Mouse (Mus musculus) CH12.LX (cell line): ENCODE measurements around the gene Tgfbr3. TPM values are rescaled to one million over a fixed set of nuclear protein-coding genes. Genes with fewer than 3 reads are reported as not detected.

Source experiments
- DNase-seq: peaks from one replicate; pipeline ENCODE4 v3.0.0-alpha.2; 2013; ENCODE audit errors: extremely low read depth
- H3K27ac ChIP-seq: 2 replicates; pipeline ENCODE4 v1.5.1; 2012; ENCODE audit warnings: low read depth, mild to moderate bottlenecking, control low read depth, moderate library complexity; ENCODE audit not compliant: insufficient read depth
- H3K27me3 ChIP-seq: replicated peaks from 2 replicates; pipeline ENCODE3; 2012; ENCODE audit warnings: inconsistent platforms
- H3K36me3 ChIP-seq, 2 experiments: replicated peaks in 1 of 2; 2 replicates each; pipeline versions ENCODE3 to v1.6.1; 2012; ENCODE audit warnings: inconsistent platforms in 1 of 2, low read length in 1 of 2, mild to moderate bottlenecking in 1 of 2, mixed read lengths in 1 of 2, moderate library complexity in 1 of 2; ENCODE audit not compliant: control insufficient read depth in 1 of 2, insufficient read depth in 1 of 2
- H3K4me1 ChIP-seq, 2 experiments: 2 replicates each; pipeline ENCODE4 v1.6.1; 2012; ENCODE audit warnings: inconsistent platforms in 1 of 2, moderate library complexity in 1 of 2; ENCODE audit not compliant: insufficient read depth in 2 of 2, control insufficient read depth in 1 of 2
- H3K4me2 ChIP-seq: 2 replicates; pipeline ENCODE4 v1.6.1; 2012; ENCODE audit warnings: low read depth, mild to moderate bottlenecking, control low read depth; ENCODE audit not compliant: poor library complexity, insufficient read depth, severe bottlenecking
- H3K4me3 ChIP-seq, 3 experiments: fragments of 150-350 bp in 1 of 3; sonication (generic) in 1 of 3; replicated peaks in 1 of 3; 2 replicates each; pipeline versions ENCODE3 to v1.5.1; 2011 to 2012; ENCODE audit warnings: low read depth in 2 of 3, low read length in 2 of 3, mild to moderate bottlenecking in 2 of 3, moderate library complexity in 2 of 3, control low read depth in 1 of 3, improper control_type of control experiment in 1 of 3, inconsistent platforms in 1 of 3, mixed read lengths in 1 of 3; ENCODE audit not compliant: poor library complexity in 1 of 3
- H3K79me2 ChIP-seq: replicated peaks from 2 replicates; pipeline ENCODE4 v1.6.1; 2012; ENCODE audit warnings: mild to moderate bottlenecking, moderate library complexity; ENCODE audit not compliant: control insufficient read depth, poor library complexity, insufficient read depth, severe bottlenecking; ENCODE audit errors: extremely low read depth
- H3K9ac ChIP-seq: 2 replicates; pipeline ENCODE4 v1.6.1; 2012; ENCODE audit warnings: low read depth, mild to moderate bottlenecking, control low read depth, moderate library complexity; ENCODE audit not compliant: insufficient read depth
- H3K9me3 ChIP-seq: replicated peaks from 2 replicates; pipeline ENCODE3; 2012; ENCODE audit warnings: low read length, inconsistent platforms, mixed read lengths
- BHLHE40 ChIP-seq: IDR thresholded peaks from 2 replicates; pipeline ENCODE4 v1.6.1; 2011; ENCODE audit warnings: mild to moderate bottlenecking, low read depth, low read length, improper control_type of control experiment
- CHD1 ChIP-seq: IDR thresholded peaks from 2 replicates; pipeline ENCODE4 v1.6.1; 2012; ENCODE audit warnings: low read depth, low read length, improper control_type of control experiment, inconsistent platforms
- CHD2 ChIP-seq: IDR thresholded peaks from 2 replicates; pipeline ENCODE4 v1.6.1; 2011; ENCODE audit warnings: low read length, improper control_type of control experiment
- E2F4 ChIP-seq: IDR thresholded peaks from 2 replicates; pipeline ENCODE4 v1.6.1; 2011; ENCODE audit warnings: low read depth, low read length, improper control_type of control experiment; ENCODE audit not compliant: insufficient replicate concordance
- ELF1 ChIP-seq: IDR thresholded peaks from 2 replicates; pipeline ENCODE4 v1.6.1; 2014; ENCODE audit warnings: low read depth, mild to moderate bottlenecking, inconsistent platforms, low read length, improper control_type of control experiment
- GABPA ChIP-seq: IDR thresholded peaks from 2 replicates; pipeline ENCODE4 v1.6.1; 2012; ENCODE audit warnings: low read depth, low read length, improper control_type of control experiment, inconsistent platforms; ENCODE audit not compliant: insufficient replicate concordance
- IRF4 ChIP-seq: IDR thresholded peaks from 2 replicates; pipeline ENCODE4 v1.6.1; 2014; ENCODE audit warnings: low read depth, mild to moderate bottlenecking, inconsistent platforms, low read length, improper control_type of control experiment
- MAFK ChIP-seq: IDR thresholded peaks from 2 replicates; pipeline ENCODE4 v1.6.1; 2011; ENCODE audit warnings: low read length, improper control_type of control experiment; ENCODE audit not compliant: insufficient replicate concordance
- MAX ChIP-seq: IDR thresholded peaks from 2 replicates; pipeline ENCODE4 v1.6.1; 2011; ENCODE audit warnings: low read length, improper control_type of control experiment
- MXI1 ChIP-seq: IDR thresholded peaks from 2 replicates; pipeline ENCODE4 v1.6.1; 2011; ENCODE audit warnings: mild to moderate bottlenecking, low read depth, low read length, improper control_type of control experiment
- MYC ChIP-seq: IDR thresholded peaks from 2 replicates; pipeline ENCODE4 v1.6.1; 2011; ENCODE audit warnings: low read depth, mild to moderate bottlenecking, improper control_type of control experiment, low read length
- PAX5 ChIP-seq: IDR thresholded peaks from 2 replicates; pipeline ENCODE4 v1.6.1; 2012; ENCODE audit warnings: low read length, inconsistent platforms, mixed read lengths
- SMC3 ChIP-seq: IDR thresholded peaks from 2 replicates; pipeline ENCODE4 v1.6.1; 2011; ENCODE audit warnings: low read depth, low read length, improper control_type of control experiment
- USF2 ChIP-seq: conservative IDR thresholded peaks from 2 replicates; pipeline ENCODE4 v1.6.1; 2011; ENCODE audit warnings: low read depth, low read length, improper control_type of control experiment
- ZKSCAN1 ChIP-seq: IDR thresholded peaks from 2 replicates; pipeline ENCODE4 v1.6.1; 2012; ENCODE audit warnings: low read depth, inconsistent platforms, low read length, improper control_type of control experiment, borderline replicate concordance
- ZMIZ1 ChIP-seq: IDR thresholded peaks from 2 replicates; pipeline ENCODE4 v1.6.1; 2012; ENCODE audit warnings: low read depth, mild to moderate bottlenecking, inconsistent platforms, low read length, improper control_type of control experiment
- dilution Hi-C: fragments of 300-500 bp; cut with MboI; formaldehyde crosslinking; loops from 2 replicates; pipeline ENCODE4 v1.14.3; 2020; ENCODE audit warnings: low sequenced_read_pairs; ENCODE audit not compliant: extremely low pct_unique_long_range_greater_than_20kb, extremely low pct_ligation_motif_present
- in situ Hi-C: fragments of 300-500 bp; cut with MboI; formaldehyde crosslinking; loops from 3 replicates; pipeline ENCODE4 v1.14.3; 2019; ENCODE audit warnings: low sequenced_read_pairs, low pct_ligation_motif_present, low pct_unique_long_range_greater_than_20kb, mixed read lengths
- polyA plus RNA-seq: library from polyadenylated mRNA; unstranded; fragments of >175 nt; gene quantifications from 2 replicates; pipeline ENCODE4 v1.2.1, GENCODE M21; 2012; ENCODE audit warnings: low read depth; ENCODE audit not compliant: insufficient read length
- total RNA-seq, 2 experiments: library from RNA; depleted of rRNA; stranded (reverse); fragments of 300-350 nt in 1 of 2; fragments of >200 nt in 1 of 2; gene quantifications; 2 replicates each; pipeline ENCODE4 v1.2.3; 2012 to 2014

Tgfbr3 gene
- total and polyA plus RNA-seq, 3 experiments, result 0.13 to 0.46 (median 0.30) TPM

- Histone ChIP-seq H3K4me3 (no peak overlapping the region), H3K9ac (no peak overlapping the region), H3K9me3 (no peaks in the 10 kb centered on the region), H3K36me3 (no peaks in the 10 kb centered on the region), H3K4me2 (no peak overlapping the region), H3K4me1 (peaks cover 0 to 11% of the 10 kb centered on the region in 2 experiments; a peak in 1 of 4 replicates), H3K27me3 (no peaks in the 10 kb centered on the region), H3K27ac (no peak overlapping the region), H3K79me2 (no peaks in the 10 kb centered on the region)
- dilution Hi-C loops, result no loop called here
- DNase-seq, result no peak
- no peak for TF ChIP-seq MXI1
- no peak for TF ChIP-seq CHD2
- no peak for TF ChIP-seq MAX
- TF ChIP-seq ZKSCAN1, result no peak
- TF ChIP-seq E2F4, result no peak
- TF ChIP-seq MYC, result no peak
- TF ChIP-seq IRF4, result no peak
- in situ Hi-C loops, result no loop called here
These were observed 164.9 kb downstream of the Tgfbr3 start for GRCm38 (mm10) chr5:107124531-107124930.

DNA sequence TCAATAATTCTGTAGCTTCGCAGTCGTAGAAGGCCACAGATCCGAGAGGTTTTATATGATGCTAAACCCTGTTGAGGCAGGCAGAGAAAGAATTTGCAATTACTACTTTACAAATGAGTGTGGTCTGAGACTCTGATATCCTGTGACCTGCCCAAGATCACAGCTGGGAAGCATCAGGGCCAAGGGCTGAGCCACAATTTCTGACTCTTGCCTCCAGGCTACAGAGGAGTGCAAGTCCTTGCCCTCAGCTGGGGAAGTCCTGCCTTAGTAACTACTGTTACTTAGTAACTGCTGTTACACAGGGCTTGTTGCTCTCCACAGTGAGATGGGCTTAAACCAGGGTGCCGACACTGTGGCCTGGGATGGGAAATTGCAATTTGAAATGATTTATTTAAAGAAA lies 166.8 kb downstream of the Tgfbr3 start:
- Histone ChIP-seq H3K4me3 (no peak overlapping the region), H3K27me3 (no peaks in the 10 kb centered on the region), H3K4me2 (no peak overlapping the region), H3K36me3 (no peaks in the 10 kb centered on the region), H3K79me2 (no peaks in the 10 kb centered on the region), H3K4me1 (peaks cover 0 to 11% of the 10 kb centered on the region in 2 experiments; a peak in 1 of 4 replicates), H3K9me3 (no peaks in the 10 kb centered on the region), H3K27ac (no peak overlapping the region), H3K9ac (no peak overlapping the region)
- no peak for DNase-seq
- in situ Hi-C loops, result no loop called here
- TF ChIP-seq CHD1 (no peak), USF2 (no peak), BHLHE40 (no peak), PAX5 (no peak), GABPA (no peak), ELF1 (no peak), MAFK (no peak), SMC3 (no peak), MYC (no peak), ZMIZ1 (no peak)
- dilution Hi-C loops, result no loop called here
